Mouse (Mus musculus): ENCODE measurements around the gene Mov10l1. TPM values are rescaled to one million over a fixed set of nuclear protein-coding genes. Genes with fewer than 3 reads are reported as not detected.

The Mov10l1 gene
- polyA plus RNA-seq, 1 experiment from 2014 or later = 0.11 TPM

DNA sequence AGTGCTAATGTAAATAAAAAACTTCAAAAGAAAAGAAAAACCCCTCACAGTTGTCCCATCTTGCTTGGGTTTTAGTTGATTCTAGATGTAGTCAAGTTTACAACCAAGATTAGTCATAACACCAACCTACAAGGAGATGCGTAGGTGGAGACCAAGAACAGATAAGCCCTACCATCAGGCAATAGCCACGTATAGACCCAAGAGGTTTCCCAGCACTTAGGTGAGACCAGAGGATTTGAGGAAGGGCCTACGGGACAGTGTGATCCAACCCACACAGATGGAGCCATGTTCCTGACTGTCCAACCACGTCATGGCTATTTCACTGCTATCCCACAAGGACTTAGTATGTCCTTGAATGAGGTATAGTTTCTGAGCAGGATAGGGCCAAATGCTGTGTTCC, 10.4 kb upstream of the Mov10l1 start:
- no peak overlapping the region for H3K4me2 ChIP-seq
- H3K9me3 ChIP-seq = no peaks in the 10 kb centered on the region
- no peaks in the 10 kb centered on the region for H3K36me3 ChIP-seq
- H3K9ac ChIP-seq = no peak overlapping the region
- ATAC-seq (ENCODE audit: low read depth) = no peak
- no peaks in the 10 kb centered on the region for H3K4me1 ChIP-seq (replicated peaks)
- WGBS = 91% methylated on average over 4 of the region's 4 CpGs
- no peak overlapping the region for H3K27ac ChIP-seq (replicated peaks)
- no peaks in the 10 kb centered on the region for H3K27me3 ChIP-seq
- H3K4me3 ChIP-seq = no peak overlapping the region

DNA sequence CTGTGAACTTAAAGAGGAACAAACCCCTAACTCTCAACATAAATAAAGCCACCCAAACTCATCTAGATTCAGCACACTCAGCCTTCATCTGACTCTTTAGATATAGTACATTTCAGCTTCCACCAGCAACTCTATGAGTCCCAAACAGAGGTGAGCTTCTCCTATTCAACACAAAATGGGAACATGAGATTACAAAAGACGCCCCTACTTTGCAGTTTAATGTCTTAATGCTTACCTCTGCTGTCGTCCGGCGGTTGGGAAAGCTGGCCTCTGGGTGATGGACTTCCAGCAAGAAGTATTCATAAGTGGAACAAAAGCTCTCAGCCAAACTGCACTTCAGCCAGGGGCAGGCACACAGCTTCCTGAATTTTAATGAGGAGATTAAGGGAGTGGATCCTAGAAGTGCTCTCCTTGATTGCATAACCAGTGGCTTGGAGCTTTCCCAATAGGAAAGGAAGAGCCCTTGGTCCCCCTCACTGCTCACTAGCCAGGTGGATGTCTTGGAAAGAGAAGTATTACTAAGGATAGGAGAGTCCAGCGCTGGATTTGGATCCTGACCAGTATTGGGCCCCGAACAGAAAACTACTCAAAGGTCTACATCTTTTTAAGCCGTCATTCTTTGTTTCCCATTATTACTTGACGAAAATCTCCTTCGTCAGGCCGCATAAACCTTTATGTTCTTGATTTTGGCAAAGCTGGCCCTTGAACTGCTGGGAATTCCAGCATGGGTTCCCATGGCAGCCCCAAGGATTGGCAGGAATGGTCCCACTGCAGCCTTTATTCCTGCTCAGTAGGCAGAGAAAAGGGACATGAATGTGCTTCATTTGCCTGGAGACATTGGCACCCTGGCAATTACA, 4.2 kb upstream of the Mov10l1 start, which contains the start of gene Mlc1:
Gene Mlc1 (minus strand): TSS at position 727 of the 857 bp plus-strand sequence.
- 24% methylated on average over 10 of the region's 10 CpGs for WGBS
- Histone ChIP-seq H3K9ac (no peak within 1 kb of the TSS), H3K9me3 (no peaks in the 10 kb centered on the region), H3K36me3 (no peaks in the 10 kb centered on the region), H3K27ac (replicated peaks) (peak within 1 kb of the TSS; percentile 71), H3K4me2 (peak within 1 kb of the TSS; percentile 5; the same call in 1 of the 2 replicates), H3K4me3 (0 out of 2 replicates have a peak within 1 kb of the TSS, but pooled peaks have one; percentile 5), H3K4me1 (replicated peaks) (peaks cover 13% of the 10 kb centered on the region; the same call in 1 of the 2 replicates), H3K27me3 (no peaks in the 10 kb centered on the region)
- ATAC-seq (ENCODE audit: low read depth) = peak; percentile 90

DNA sequence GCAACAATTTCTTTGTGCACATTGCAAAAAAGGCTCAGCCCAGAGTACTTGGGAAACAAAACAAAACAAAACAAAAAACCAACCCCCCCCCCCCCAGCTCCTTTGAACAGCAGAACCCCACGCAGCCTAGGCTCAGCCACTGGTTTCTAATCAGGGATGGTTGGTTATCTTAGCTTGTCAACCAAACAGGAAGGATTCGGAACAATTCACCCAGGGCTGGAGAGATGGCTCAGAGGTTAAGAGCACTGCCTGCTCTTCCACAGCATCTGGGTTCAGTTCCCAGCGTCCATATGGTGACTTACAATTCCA, 3.6 kb upstream of the Mov10l1 start:
- H3K4me1 ChIP-seq (replicated peaks) = peaks cover 13% of the 10 kb centered on the region; the same call in 1 of the 2 replicates
- peak overlapping the region; percentile 71 for H3K27ac ChIP-seq (replicated peaks)
- no peaks in the 10 kb centered on the region for H3K9me3 ChIP-seq
- no peak overlapping the region for H3K4me3 ChIP-seq
- ATAC-seq (ENCODE audit: low read depth) = peak; percentile 75; the same call in 1 of the 2 replicates
- H3K9ac ChIP-seq = no peak overlapping the region
- no peaks in the 10 kb centered on the region for H3K27me3 ChIP-seq
- no peak overlapping the region for H3K4me2 ChIP-seq
- no peaks in the 10 kb centered on the region for H3K36me3 ChIP-seq
- WGBS = 22% methylated on average over 3 of the region's 3 CpGs

DNA sequence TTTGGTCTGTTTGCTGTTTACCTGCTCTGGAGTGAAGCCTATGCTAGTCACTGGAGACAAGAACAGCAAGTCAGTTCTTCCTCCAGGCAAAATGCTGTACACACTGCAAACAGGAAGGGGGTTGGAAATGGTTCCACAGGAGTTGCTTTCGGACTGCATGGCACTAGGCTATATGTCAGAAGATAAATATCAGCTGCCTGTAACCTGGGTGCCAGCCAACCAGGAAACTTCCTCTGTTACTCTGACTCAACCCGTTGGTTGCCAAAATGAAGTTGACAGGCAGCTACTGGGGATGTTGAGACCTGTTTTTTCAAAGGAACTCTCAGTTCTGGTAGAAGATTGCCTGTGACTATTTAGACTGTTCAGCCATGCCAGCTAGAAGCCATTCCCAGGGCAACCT, 6.5 kb downstream of the Mov10l1 start:
- Histone ChIP-seq H3K4me3 (no peak overlapping the region), H3K36me3 (no peaks in the 10 kb centered on the region), H3K27ac (replicated peaks) (no peak overlapping the region), H3K4me1 (replicated peaks) (no peaks in the 10 kb centered on the region), H3K9me3 (no peaks in the 10 kb centered on the region), H3K4me2 (no peak overlapping the region), H3K27me3 (no peaks in the 10 kb centered on the region), H3K9ac (no peak overlapping the region)
- ATAC-seq (ENCODE audit: low read depth) = no peak
- WGBS = 85% methylated on average over 2 of the region's 2 CpGs

DNA sequence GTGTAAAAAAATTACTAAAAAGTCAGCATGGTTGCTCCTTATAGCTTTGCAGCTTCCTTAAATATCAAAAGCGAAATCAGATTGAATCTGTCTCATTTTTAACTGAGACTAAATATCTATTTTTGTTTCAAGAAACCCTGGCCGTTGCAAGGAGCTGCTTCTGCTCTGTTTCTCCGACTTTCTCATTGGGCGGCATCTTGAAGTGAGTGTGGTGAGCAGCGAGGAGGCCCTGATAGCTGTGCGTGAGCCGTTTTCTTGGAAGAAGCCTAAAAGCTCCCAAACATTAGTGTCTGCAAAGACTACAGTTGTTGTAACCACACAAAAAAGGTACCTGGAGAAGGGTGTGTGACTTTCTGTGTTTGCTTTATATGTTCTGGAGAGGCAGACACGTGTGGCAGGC, 15.9 kb downstream of the Mov10l1 start:
- no peak overlapping the region for H3K4me2 ChIP-seq
- no peak overlapping the region for H3K9ac ChIP-seq
- no peaks in the 10 kb centered on the region for H3K4me1 ChIP-seq (replicated peaks)
- no peaks in the 10 kb centered on the region for H3K27me3 ChIP-seq
- no peak overlapping the region for H3K27ac ChIP-seq (replicated peaks)
- no peak overlapping the region for H3K4me3 ChIP-seq
- 83% methylated on average over 8 of the region's 8 CpGs for WGBS
- no peaks in the 10 kb centered on the region for H3K36me3 ChIP-seq
- ATAC-seq (ENCODE audit: low read depth) = no peak
- H3K9me3 ChIP-seq = no peaks in the 10 kb centered on the region

DNA sequence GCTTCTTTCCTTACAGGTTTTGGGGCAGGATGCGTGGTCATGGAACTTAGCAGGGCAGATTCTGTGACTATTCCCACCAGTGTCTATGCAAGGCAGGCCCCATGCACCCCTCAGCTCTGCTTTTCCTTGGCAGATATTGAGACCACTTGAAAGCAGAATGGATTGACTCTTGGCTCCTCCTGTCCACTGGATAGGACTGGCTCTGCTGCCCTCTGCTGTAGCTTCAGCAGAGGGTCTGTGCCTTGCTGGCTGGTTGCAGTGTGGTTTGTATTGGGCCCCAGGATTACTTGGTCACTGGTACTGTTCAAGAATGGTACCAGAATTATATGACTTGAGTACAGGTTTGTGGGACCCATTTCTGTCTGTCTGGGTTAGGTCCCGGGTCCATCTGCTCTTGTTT, 16.4 kb downstream of the Mov10l1 start:
- WGBS = 87% methylated on average over 2 of the region's 2 CpGs
- no peak overlapping the region for H3K9ac ChIP-seq
- H3K4me1 ChIP-seq (replicated peaks) = no peaks in the 10 kb centered on the region
- H3K4me2 ChIP-seq = no peak overlapping the region
- H3K9me3 ChIP-seq = no peaks in the 10 kb centered on the region
- H3K4me3 ChIP-seq = no peak overlapping the region
- no peaks in the 10 kb centered on the region for H3K27me3 ChIP-seq
- H3K27ac ChIP-seq (replicated peaks) = no peak overlapping the region
- ATAC-seq (ENCODE audit: low read depth) = no peak; the same call in 1 of the 2 replicates
- H3K36me3 ChIP-seq = no peaks in the 10 kb centered on the region

DNA sequence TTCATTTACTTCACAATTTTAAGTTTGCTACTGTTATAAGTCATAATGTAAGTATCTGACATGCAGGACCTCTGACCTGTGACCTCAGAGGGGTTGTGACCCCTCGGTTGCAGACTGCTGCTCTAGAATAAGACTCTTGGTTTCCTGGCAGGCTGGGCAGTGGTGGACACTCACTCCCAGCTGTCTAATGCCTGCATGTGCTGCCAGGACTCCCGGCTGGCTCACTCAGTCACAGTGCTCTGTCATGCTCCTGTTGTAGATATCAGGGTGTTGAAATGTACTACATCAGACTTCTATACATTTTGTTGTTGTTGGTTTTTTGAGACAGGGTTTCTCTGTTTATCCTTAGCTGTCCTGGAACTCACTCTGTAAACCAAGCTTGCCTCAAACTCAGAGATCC, 17.7 kb downstream of the Mov10l1 start:
- H3K9ac ChIP-seq = no peak overlapping the region
- no peak overlapping the region for H3K4me3 ChIP-seq
- H3K4me1 ChIP-seq (replicated peaks) = no peaks in the 10 kb centered on the region
- H3K9me3 ChIP-seq = no peaks in the 10 kb centered on the region
- H3K27ac ChIP-seq (replicated peaks) = no peak overlapping the region
- no peaks in the 10 kb centered on the region for H3K27me3 ChIP-seq
- H3K36me3 ChIP-seq = no peaks in the 10 kb centered on the region
- ATAC-seq (ENCODE audit: low read depth) = no peak
- no peak overlapping the region for H3K4me2 ChIP-seq
- WGBS = 74% methylated on average over 2 of the region's 2 CpGs

DNA sequence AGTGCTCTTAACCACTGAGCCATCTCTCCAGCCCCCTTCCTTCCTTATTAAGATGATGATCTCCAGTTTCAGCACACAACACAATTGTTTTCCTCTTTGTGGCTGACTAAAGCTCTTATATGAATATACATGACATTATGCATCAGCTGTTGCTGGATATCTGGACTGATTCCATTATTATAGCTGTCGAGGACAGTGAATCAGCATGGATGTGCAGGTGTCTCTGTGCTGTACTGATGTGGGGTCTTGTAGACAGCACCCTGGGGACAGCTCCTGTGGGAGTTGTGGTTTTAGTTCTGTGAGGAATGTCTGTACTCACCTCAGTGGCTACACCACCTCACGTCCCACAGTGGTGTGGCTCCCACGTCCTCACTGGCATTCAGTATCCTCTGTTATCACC, 18.5 kb downstream of the Mov10l1 start:
- Histone ChIP-seq H3K27ac (replicated peaks) (no peak overlapping the region), H3K4me3 (no peak overlapping the region), H3K27me3 (no peaks in the 10 kb centered on the region), H3K4me1 (replicated peaks) (no peaks in the 10 kb centered on the region), H3K9me3 (no peaks in the 10 kb centered on the region), H3K36me3 (no peaks in the 10 kb centered on the region), H3K9ac (no peak overlapping the region), H3K4me2 (no peak overlapping the region)
- ATAC-seq (ENCODE audit: low read depth) = no peak
- 68% methylated on average over 3 of the region's 3 CpGs for WGBS

DNA sequence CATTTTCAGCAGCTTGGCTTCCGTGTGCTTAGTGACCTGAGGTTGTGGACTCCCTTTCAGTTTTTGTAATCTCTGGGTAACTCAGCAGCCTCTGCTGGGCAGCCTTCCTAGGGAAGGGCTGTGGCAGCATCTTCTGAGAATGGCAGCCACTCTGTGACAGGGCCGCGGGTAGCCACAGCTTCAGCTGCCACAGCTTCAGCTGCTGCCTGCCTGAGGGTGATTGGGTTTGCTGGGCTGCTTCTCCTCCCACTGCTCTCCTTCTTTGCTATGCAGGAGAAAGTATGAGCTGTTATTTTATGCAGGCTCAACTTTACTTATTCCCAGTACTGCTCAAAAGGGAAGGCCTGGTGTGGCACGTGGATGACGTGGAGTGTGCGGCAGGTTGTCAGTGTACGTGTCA, 24.3 kb downstream of the Mov10l1 start:
- Histone ChIP-seq H3K9ac (no peak overlapping the region), H3K4me2 (no peak overlapping the region), H3K4me3 (no peak overlapping the region), H3K4me1 (replicated peaks) (no peaks in the 10 kb centered on the region), H3K27ac (replicated peaks) (no peak overlapping the region), H3K36me3 (no peaks in the 10 kb centered on the region), H3K9me3 (no peaks in the 10 kb centered on the region), H3K27me3 (no peaks in the 10 kb centered on the region)
- ATAC-seq (ENCODE audit: low read depth) = no peak
- WGBS = 94% methylated on average over 7 of the region's 7 CpGs

DNA sequence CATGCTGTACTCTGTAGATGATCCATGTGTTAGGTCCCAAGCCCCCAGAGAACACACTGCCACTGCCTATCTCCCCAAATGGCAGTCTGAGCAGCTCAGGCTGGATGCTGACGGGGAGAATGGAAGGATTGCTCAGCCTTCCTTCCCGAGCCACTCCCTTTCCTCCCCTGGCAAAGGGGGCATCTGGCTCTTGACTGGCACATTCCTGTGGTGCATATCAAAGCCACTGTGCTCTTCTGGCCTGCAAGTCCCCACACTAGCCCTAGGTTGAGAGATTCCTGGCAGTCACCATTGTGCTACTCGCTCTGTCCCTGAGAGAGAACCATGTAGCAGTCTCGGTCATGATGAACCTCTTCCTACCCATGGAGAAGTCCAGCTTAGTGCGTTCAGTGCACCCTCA, 25.1 kb downstream of the Mov10l1 start:
- 88% methylated on average over 5 of the region's 5 CpGs for WGBS
- Histone ChIP-seq H3K9ac (no peak overlapping the region), H3K27ac (replicated peaks) (no peak overlapping the region), H3K4me1 (replicated peaks) (no peaks in the 10 kb centered on the region), H3K9me3 (no peaks in the 10 kb centered on the region), H3K36me3 (no peaks in the 10 kb centered on the region), H3K4me3 (no peak overlapping the region), H3K27me3 (no peaks in the 10 kb centered on the region), H3K4me2 (no peak overlapping the region)
- no peak for ATAC-seq (ENCODE audit: low read depth)

DNA sequence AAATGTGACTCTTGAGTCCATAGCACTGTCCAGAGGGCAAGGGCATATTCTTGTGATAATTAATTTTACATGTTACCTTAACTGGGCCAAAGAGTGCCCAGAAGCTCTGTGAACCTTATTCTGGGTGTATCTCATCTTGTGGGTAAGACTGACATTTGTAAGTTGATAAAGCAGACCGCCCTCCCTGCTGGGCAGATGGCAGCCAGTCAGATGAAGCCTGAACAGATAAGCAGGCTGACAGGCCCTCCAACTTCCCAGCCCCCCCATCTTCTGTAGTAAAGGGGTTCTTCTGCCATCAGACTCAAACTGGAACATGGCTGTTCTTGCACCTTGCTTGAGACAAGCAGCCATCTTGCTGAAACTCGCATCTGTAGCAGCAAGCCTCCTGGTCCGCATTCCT, 34.0 kb downstream of the Mov10l1 start:
- Histone ChIP-seq H3K36me3 (no peaks in the 10 kb centered on the region), H3K4me1 (replicated peaks) (no peaks in the 10 kb centered on the region), H3K9ac (no peak overlapping the region), H3K9me3 (no peaks in the 10 kb centered on the region), H3K27ac (replicated peaks) (no peak overlapping the region), H3K27me3 (no peaks in the 10 kb centered on the region), H3K4me3 (no peak overlapping the region), H3K4me2 (no peak overlapping the region)
- WGBS = 91% methylated on average over 3 of the region's 3 CpGs
- ATAC-seq (ENCODE audit: low read depth) = no peak

DNA sequence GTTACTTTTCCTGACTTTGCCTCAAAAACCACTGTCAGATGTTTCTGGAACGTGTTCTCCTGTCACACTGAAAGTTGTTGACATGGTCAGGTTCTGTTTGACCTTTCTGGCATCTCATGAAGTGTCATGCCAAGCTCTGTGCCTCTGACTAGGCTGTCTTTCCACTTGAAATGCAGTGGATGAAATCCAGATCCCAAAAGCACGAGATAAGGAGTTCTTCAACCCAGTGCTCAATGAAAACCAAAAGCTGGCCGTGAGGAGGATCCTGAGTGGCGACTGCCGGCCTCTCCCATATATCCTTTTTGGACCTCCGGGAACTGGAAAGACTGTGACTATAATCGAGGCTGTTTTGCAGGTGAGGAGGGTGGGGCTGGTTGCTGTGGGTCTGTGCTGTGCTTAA, 37.4 kb downstream of the Mov10l1 start:
- Histone ChIP-seq H3K4me3 (no peak overlapping the region), H3K36me3 (no peaks in the 10 kb centered on the region), H3K27me3 (no peaks in the 10 kb centered on the region), H3K9ac (no peak overlapping the region), H3K27ac (replicated peaks) (no peak overlapping the region), H3K9me3 (no peaks in the 10 kb centered on the region), H3K4me2 (no peak overlapping the region), H3K4me1 (replicated peaks) (no peaks in the 10 kb centered on the region)
- WGBS = 84% methylated on average over 7 of the region's 7 CpGs
- no peak for ATAC-seq (ENCODE audit: low read depth)

DNA sequence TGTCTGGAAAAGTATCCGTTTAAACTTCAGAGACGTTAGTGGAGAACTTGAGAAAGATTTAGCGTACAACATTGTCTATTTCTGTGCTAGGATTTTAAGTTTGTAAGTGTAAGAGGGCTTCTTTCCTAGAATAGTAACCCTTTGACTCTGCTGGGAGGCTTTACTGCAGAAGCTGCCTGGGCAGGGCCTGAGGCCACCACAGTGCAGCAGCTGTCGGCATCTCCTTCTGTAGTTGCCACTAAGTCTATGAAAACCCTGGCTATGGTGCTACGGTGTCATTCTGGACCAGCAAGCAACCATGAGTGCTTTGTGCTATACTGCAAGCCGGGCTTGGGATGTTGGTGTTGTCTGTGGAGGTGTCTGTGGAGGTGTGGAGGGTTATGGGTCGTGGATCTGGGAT, 37.8 kb downstream of the Mov10l1 start:
- no peaks in the 10 kb centered on the region for H3K27me3 ChIP-seq
- no peak overlapping the region for H3K27ac ChIP-seq (replicated peaks)
- H3K9me3 ChIP-seq = no peaks in the 10 kb centered on the region
- no peaks in the 10 kb centered on the region for H3K36me3 ChIP-seq
- WGBS = 84% methylated on average over 7 of the region's 7 CpGs
- no peak overlapping the region for H3K4me2 ChIP-seq
- H3K9ac ChIP-seq = no peak overlapping the region
- no peaks in the 10 kb centered on the region for H3K4me1 ChIP-seq (replicated peaks)
- ATAC-seq (ENCODE audit: low read depth) = no peak
- H3K4me3 ChIP-seq = no peak overlapping the region

All from neural tube, embryonic 13.5 days (tissue).